Mouse (Mus musculus) Muller cell, postnatal 12 days (primary cell): ENCODE data around the gene Car5a.

Experiments used
- DNase-seq: peaks from one replicate; pipeline ENCODE4 v3.0.0-alpha.2; 2015; ENCODE audit errors: inconsistent ontology term

The Car5a gene

DNA sequence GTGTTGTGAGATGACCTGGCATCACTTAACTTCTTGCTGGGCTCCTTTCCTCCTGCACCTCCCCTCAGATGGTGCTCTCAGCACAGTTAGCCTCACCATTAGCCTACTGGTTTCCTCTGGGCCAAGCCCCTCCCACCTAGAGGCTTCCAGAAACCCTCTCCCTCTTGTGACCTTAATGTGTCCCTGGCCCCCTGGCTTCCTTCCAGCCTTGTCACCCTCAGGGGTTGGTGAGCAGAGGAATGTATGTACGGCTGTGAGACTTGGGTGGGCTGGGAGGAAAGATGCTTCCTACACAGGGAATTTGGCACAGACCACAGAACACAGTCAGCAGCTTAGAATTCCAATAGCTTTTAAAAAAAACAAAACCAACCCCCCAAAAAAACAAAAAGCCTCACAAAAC lies 63.9 kb downstream of the Car5a start:
- peak; percentile 87 for DNase-seq

GRCm38 (mm10) chr8:121879712-121880111 lies 65.0 kb downstream of the Car5a start:
- no peak for DNase-seq

- DNase-seq, result no peak
Observed at GRCm38 (mm10) chr8:121877828-121878480, 66.8 kb downstream of the Car5a start.

DNA sequence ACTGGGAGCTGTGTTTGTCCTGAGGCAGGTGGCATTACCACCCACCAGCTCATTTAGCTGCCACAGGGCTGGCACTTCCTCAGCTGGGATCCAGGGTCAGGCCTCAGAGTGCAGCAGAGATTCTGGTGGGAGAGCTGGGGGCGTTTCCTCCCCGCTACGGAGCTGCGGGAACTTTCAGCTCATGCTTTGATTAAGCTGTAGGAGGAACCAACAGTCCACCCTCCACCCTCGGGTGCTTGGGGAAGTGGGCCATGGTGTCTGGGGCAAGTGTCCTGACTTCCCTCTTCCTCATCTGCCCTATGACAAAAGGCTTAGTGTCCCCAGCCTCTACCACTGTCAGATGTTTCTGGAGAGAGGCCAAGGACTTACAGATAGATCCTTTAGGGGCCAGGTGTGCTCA lies 67.5 kb downstream of the Car5a start:
- DNase-seq, result no peak

DNA sequence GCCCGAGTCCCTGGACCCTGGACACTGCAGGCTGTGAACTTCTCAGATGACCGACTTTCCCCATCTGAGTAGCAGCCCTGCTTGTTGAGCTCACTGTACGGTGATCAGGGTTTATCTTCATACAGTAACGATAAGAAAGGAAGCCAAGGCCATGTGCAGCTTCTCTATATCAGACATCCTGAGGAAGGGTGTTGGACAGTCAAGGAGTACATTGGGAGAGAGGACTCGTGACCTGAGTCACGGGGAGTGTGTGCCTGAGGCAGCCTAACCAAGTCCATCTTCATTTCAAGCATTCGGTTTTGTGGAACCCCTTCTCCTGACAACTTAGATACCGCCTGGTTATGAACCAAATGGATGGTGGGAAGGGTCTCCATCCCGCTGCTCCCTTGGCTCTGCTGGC lies 69.2 kb downstream of the Car5a start:
- DNase-seq, result no peak

DNA sequence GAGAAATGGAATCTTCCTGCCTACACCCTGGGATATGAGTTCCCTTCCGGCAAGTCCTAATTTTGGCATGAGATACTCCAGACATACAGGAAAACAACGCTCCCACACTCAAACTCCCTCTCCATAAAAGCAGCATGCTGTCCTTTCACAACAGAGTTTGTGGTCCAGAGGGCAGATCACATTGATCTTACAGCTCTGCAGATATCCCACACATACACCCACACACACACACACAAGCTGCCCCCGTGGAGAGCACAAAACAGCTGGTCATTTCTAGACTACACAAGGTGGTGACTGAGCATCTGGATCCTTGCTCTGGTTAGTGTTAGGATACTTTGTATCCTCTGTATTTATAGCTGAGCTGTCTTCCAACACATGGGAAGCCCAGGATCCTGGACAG lies 69.7 kb downstream of the Car5a start:
- DNase-seq, result no peak

- no peak for DNase-seq
Observed at GRCm38 (mm10) chr8:121874031-121874430, 70.7 kb downstream of the Car5a start.

- DNase-seq, result no peak
Observed at GRCm38 (mm10) chr8:121871833-121872440, 72.8 kb downstream of the Car5a start.

DNA sequence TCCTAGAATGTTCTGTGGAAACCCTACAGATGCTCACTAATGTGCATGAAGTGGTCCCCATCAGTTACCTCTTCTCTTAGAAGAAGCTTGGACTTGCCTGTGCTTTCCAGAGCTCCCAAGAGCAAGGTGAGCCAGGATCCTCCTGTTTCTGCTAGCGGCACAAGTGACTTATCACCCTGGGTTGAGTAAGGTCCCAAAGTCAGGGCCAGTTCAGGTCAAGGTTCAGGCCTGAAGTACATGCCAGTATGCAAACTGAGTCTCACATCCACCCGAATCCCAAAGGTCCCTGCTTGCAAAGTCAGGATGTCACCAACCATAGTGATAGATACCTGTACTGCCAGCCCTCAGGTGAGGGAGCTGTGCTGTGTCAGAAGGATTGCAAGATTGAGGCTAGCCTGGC lies 74.5 kb downstream of the Car5a start:
- no peak for DNase-seq

DNA sequence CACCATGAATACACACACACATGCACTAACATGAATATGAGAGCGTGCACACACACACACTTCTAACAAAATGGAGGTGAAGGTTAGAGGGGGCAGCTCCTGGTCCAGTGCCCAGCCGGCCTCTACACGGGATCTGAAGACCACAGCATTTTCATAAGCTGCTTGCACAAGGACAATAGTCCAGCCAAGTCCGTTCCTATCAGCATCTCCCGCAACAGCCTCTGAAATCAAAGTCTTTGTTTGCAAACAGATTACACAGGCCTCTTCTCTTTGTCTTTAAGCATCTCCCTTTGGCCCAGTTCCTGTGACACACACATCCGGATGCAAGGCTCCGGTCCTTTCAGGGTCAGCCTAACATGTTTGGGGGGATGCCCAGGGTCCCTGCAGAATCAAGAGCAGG lies 75.8 kb downstream of the Car5a start:
- DNase-seq, result peak; percentile 69

DNA sequence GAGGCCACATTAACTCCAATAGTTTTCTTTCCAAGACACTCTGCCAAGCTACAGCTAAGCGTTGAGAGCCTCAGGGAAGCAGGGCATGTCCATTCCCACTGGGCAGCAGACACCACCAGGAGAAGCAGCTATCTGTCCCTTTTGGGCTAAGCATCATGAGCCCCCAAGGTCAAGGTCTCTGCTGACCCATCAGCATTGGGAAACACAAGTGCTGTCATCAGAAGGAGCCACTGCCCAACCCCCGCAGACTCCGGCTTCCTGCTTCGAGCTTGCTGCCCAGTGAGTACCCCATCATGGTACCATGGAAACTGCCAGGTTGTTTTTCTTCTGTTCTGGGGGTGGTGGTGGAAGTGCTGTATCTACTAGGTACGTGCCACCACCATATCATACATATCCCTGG lies 76.5 kb downstream of the Car5a start:
- no peak for DNase-seq
